Mouse (Mus musculus) stomach, embryonic 15.5 days (tissue): ENCODE results near the gene Camkk2. TPM values are rescaled to one million over a fixed set of nuclear protein-coding genes. Genes with fewer than 3 reads are reported as not detected.

Experiments
- ATAC-seq: fragments of 200-750 bp; cut with Nextera tagmentation; 2 replicates; pipeline ENCODE4 v1.8.0; 2017; ENCODE audit warnings: low read depth, moderate number of reproducible peaks, moderate TSS enrichment; ENCODE audit not compliant: insufficient read depth, low FRiP score
- H3K27ac ChIP-seq: fragments of 300-500 bp; sonication (generic); 2 replicates; pipeline ENCODE4 v1.5.1; 2015; ENCODE audit warnings: mild to moderate bottlenecking, inconsistent platforms
- H3K27me3 ChIP-seq: fragments of 300-500 bp; sonication (generic); replicated peaks from 2 replicates; pipeline ENCODE4 v1.6.1; 2015; ENCODE audit warnings: inconsistent platforms
- H3K36me3 ChIP-seq: fragments of 300-500 bp; sonication (generic); 2 replicates; pipeline ENCODE4 v1.6.1; 2015; ENCODE audit warnings: inconsistent platforms
- H3K4me1 ChIP-seq: fragments of 300-500 bp; sonication (generic); 2 replicates; pipeline ENCODE4 v1.6.1; 2015; ENCODE audit warnings: inconsistent platforms
- H3K4me2 ChIP-seq: fragments of 300-500 bp; sonication (generic); 2 replicates; pipeline ENCODE4 v1.6.1; 2015; ENCODE audit warnings: mild to moderate bottlenecking, inconsistent platforms
- H3K4me3 ChIP-seq: fragments of 300-500 bp; sonication (generic); replicated peaks from 2 replicates; pipeline ENCODE4 v1.5.1; 2015; ENCODE audit warnings: inconsistent platforms
- H3K9ac ChIP-seq: fragments of 300-500 bp; sonication (generic); 2 replicates; pipeline ENCODE4 v1.6.1; 2015; ENCODE audit warnings: inconsistent platforms
- H3K9me3 ChIP-seq: fragments of 300-500 bp; sonication (generic); 2 replicates; pipeline ENCODE4 v1.6.1; 2016; ENCODE audit warnings: inconsistent platforms
- WGBS: fragments of 180-500 bp; shearing (Covaris S2); methylation state at CpG from one replicate; pipeline ENCODE4 v1.1.7; 2015; 5-methylcytosine and 5-hydroxymethylcytosine counted together
- polyA plus RNA-seq: library from polyadenylated mRNA; unstranded; fragments of >200 nt; fragmentation: Nextera tagmentation; extraction: Ambion mirVana; gene quantifications from 2 replicates; pipeline ENCODE4 v1.2.1, GENCODE M21; 2015

The Camkk2 gene
- polyA plus RNA-seq, 1 experiment from 2014 or later = 25.2 TPM

- Histone ChIP-seq H3K27me3 (no peaks in the 10 kb centered on the region), H3K4me3 (no peak overlapping the region), H3K4me2 (no peak overlapping the region), H3K4me1 (peaks cover 18% of the 10 kb centered on the region), H3K36me3 (no peaks in the 10 kb centered on the region), H3K27ac (no peak overlapping the region), H3K9ac (no peak overlapping the region), H3K9me3 (no peaks in the 10 kb centered on the region)
- 75% methylated on average over 10 of the region's 10 CpGs for WGBS
- ATAC-seq = no peak
These were observed 48.4 kb downstream of the Camkk2 start for GRCm38 (mm10) chr5:122730776-122731175.

GRCm38 (mm10) chr5:122727096-122727495 lies 52.1 kb downstream of the Camkk2 start:
- Histone ChIP-seq H3K4me3 (no peak overlapping the region), H3K27ac (no peak overlapping the region), H3K36me3 (no peaks in the 10 kb centered on the region), H3K27me3 (no peaks in the 10 kb centered on the region), H3K4me2 (no peak overlapping the region), H3K9ac (no peak overlapping the region), H3K4me1 (peaks cover 11% of the 10 kb centered on the region; the same call in 1 of the 2 replicates), H3K9me3 (no peaks in the 10 kb centered on the region)
- no peak for ATAC-seq
- WGBS = 92% methylated on average over 7 of the region's 7 CpGs

GRCm38 (mm10) chr5:122726595-122726994 lies 52.6 kb downstream of the Camkk2 start:
- no peaks in the 10 kb centered on the region for H3K36me3 ChIP-seq
- no peaks in the 10 kb centered on the region for H3K27me3 ChIP-seq
- H3K27ac ChIP-seq = no peak overlapping the region
- no peaks in the 10 kb centered on the region for H3K9me3 ChIP-seq
- ATAC-seq = no peak
- no peak overlapping the region for H3K4me2 ChIP-seq
- no peak overlapping the region for H3K4me3 ChIP-seq
- WGBS = 66% methylated on average over 5 of the region's 5 CpGs
- no peak overlapping the region for H3K9ac ChIP-seq
- H3K4me1 ChIP-seq = peaks cover 7% of the 10 kb centered on the region; the same call in 1 of the 2 replicates

GRCm38 (mm10) chr5:122726068-122726467 lies 53.1 kb downstream of the Camkk2 start:
- ATAC-seq = no peak
- 17% methylated on average over 7 of the region's 7 CpGs for WGBS

DNA sequence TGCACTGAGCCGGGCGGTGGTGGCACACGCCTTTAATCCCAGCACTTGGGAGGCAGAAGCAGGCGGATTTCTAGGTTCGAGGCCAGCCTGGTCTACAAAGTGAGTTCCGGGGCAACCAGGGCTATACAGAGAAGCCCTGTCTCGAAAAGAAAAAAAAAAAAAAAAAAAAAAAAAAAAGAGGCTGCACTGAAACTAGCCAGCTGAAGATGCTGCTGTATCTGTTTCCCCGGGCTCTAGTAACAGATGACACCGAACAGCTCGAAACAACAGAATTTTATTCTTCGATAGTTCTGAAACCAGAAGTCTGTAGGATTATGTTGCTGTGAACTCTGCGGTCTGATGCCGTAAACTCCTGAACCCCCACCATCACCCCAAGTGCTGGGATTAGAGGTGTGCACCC lies 53.8 kb downstream of the Camkk2 start:
- Histone ChIP-seq H3K27ac (no peak overlapping the region), H3K4me3 (no peak overlapping the region), H3K4me2 (no peak overlapping the region), H3K4me1 (0 out of 2 replicates have a peak, but pooled peaks cover 3% of the 10 kb centered on the region), H3K27me3 (no peaks in the 10 kb centered on the region), H3K9ac (no peak overlapping the region), H3K9me3 (no peaks in the 10 kb centered on the region), H3K36me3 (no peaks in the 10 kb centered on the region)
- no peak for ATAC-seq
- WGBS = 86% methylated on average over 13 of the region's 13 CpGs

More at GRCm38 (mm10) chr5:122726068-122726467, 53.1 kb downstream of the Camkk2 start:
- no peaks in the 10 kb centered on the region for H3K36me3 ChIP-seq
- H3K9me3 ChIP-seq = no peaks in the 10 kb centered on the region
- H3K27me3 ChIP-seq = no peaks in the 10 kb centered on the region
- H3K4me1 ChIP-seq = 0 out of 2 replicates have a peak, but pooled peaks cover 3% of the 10 kb centered on the region
- no peak overlapping the region for H3K9ac ChIP-seq
- no peak overlapping the region for H3K27ac ChIP-seq
- H3K4me3 ChIP-seq = no peak overlapping the region
- no peak overlapping the region for H3K4me2 ChIP-seq

- H3K9ac ChIP-seq = no peak overlapping the region
- no peak overlapping the region for H3K27ac ChIP-seq
- ATAC-seq = no peak
- no peaks in the 10 kb centered on the region for H3K36me3 ChIP-seq
- no peaks in the 10 kb centered on the region for H3K4me1 ChIP-seq
- no peak overlapping the region for H3K4me2 ChIP-seq
- 94% methylated on average over 8 of the region's 8 CpGs for WGBS
- H3K4me3 ChIP-seq = no peak overlapping the region
- H3K9me3 ChIP-seq = no peaks in the 10 kb centered on the region; the same call in 1 of the 2 replicates
- no peaks in the 10 kb centered on the region for H3K27me3 ChIP-seq
These were observed 60.0 kb downstream of the Camkk2 start for GRCm38 (mm10) chr5:122719168-122719567.

DNA sequence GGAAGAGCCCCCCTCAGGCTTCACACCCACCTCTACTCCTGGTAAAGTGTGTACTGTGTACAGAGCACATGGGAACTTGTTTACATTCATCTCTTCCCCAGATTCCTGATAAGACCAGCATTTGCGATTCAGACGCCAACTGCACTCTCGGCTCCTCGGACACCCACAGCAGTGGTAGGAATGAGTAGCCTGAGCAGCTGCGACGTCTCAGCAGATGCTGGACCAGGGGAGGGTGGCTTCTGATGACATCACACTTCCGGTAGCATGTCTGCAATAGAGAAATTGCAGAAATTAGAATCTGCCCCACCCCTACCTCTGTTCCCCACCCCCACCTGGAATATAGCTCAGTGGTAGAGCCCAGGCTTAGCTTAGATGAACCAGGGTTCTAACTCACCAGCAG lies 60.8 kb downstream of the Camkk2 start:
- Histone ChIP-seq H3K27me3 (no peaks in the 10 kb centered on the region), H3K36me3 (no peaks in the 10 kb centered on the region), H3K4me3 (no peak overlapping the region), H3K27ac (no peak overlapping the region), H3K4me2 (no peak overlapping the region), H3K9ac (no peak overlapping the region), H3K9me3 (no peaks in the 10 kb centered on the region; the same call in 1 of the 2 replicates), H3K4me1 (no peaks in the 10 kb centered on the region)
- 34% methylated on average over 7 of the region's 7 CpGs for WGBS
- no peak; the same call in 1 of the 2 replicates for ATAC-seq

DNA sequence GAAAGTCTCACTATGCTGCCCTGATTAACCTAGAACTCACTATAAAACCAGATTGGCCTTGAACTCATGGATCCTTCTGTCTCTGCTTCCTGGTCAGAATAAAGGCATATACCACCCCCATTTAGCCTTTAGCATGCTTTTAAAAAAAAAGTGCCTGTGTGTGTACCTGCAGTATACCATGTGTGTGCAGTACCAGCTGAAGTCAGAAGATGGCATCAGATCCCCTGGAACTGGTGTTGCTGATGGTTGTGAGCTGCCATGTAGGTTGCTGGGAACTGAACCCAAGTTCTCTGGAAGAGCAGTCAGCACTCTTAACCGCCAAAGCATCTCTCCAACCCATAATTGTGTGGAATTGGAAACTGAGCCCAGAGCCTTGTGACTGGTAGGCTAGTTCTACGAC lies 62.4 kb downstream of the Camkk2 start:
- ATAC-seq = no peak
- H3K36me3 ChIP-seq = no peaks in the 10 kb centered on the region
- no peaks in the 10 kb centered on the region for H3K4me1 ChIP-seq
- H3K27me3 ChIP-seq = no peaks in the 10 kb centered on the region
- H3K9ac ChIP-seq = no peak overlapping the region
- WGBS = 90% methylated on average over 2 of the region's 2 CpGs
- no peak overlapping the region for H3K4me2 ChIP-seq
- no peak overlapping the region for H3K27ac ChIP-seq
- no peak overlapping the region for H3K4me3 ChIP-seq
- no peaks in the 10 kb centered on the region; the same call in 1 of the 2 replicates for H3K9me3 ChIP-seq

GRCm38 (mm10) chr5:122715723-122716122 lies 63.5 kb downstream of the Camkk2 start:
- Histone ChIP-seq H3K4me2 (no peak overlapping the region), H3K4me1 (no peaks in the 10 kb centered on the region), H3K4me3 (no peak overlapping the region), H3K9me3 (no peaks in the 10 kb centered on the region; the same call in 1 of the 2 replicates), H3K27me3 (no peaks in the 10 kb centered on the region), H3K36me3 (no peaks in the 10 kb centered on the region), H3K27ac (no peak overlapping the region), H3K9ac (no peak overlapping the region)
- ATAC-seq = no peak
- 59% methylated on average over 1 of the region's 1 CpGs for WGBS

- H3K9ac ChIP-seq = no peak overlapping the region
- no peaks in the 10 kb centered on the region for H3K9me3 ChIP-seq
- WGBS = 74% methylated on average over 6 of the region's 6 CpGs
- no peak overlapping the region for H3K4me3 ChIP-seq
- H3K4me2 ChIP-seq = no peak overlapping the region
- no peaks in the 10 kb centered on the region for H3K27me3 ChIP-seq
- ATAC-seq = no peak
- H3K36me3 ChIP-seq = no peaks in the 10 kb centered on the region
- no peak overlapping the region for H3K27ac ChIP-seq
- peaks cover 5% of the 10 kb centered on the region; the same call in 1 of the 2 replicates for H3K4me1 ChIP-seq
These were observed 70.4 kb downstream of the Camkk2 start for GRCm38 (mm10) chr5:122708819-122709218.

DNA sequence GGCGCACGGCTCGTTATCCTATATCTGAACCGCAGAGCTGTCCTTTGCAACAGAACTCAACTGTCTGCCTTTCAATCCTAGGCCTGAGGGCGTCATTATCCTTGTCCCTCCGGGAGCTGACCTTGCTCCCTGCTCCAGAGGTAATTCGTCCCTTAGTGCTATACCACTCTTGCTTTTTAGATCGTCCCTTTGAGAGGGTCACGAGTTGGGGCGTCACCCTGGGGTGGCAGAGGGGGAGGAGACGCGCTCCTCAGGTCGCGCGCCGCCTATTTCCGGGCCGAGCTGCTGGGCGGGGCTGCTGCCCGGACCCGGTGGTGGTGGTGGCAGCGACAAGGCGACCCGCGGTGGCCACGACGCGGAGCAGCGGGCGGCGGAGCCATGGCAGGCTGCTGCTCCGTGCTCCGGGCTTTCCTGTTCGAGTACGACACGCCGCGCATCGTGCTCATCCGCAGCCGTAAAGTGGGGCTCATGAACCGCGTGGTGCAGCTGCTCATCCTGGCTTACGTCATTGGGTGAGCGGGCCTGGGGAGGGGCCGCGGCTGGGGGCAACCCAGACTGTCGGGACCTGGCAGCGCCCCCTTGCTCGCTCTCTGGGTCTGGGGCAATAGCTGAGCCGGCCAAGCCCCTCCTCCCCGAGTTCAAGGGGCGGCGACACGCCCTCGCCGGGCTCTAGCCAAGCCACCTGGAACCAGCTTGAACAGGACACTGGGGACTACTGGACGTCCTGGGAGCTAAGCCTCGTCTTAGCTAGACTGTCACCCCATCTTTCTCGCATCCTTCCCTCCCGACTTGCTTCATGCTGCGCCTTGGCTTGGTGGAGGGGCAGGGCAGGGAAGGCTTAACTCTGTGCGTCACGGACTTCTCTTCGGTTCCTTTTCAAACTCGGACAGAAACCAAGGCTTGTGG lies 71.7 kb downstream of the Camkk2 start, which contains the start of gene P2rx4:
P2rx4 (plus strand) TSS at position 269 of the 906 bp plus-strand sequence.
- Histone ChIP-seq H3K9ac (peak within 1 kb of the TSS; percentile 65), H3K27me3 (no peaks in the 10 kb centered on the region), H3K4me3 (peak within 1 kb of the TSS; percentile 72), H3K4me2 (peak within 1 kb of the TSS; percentile 92), H3K36me3 (no peaks in the 10 kb centered on the region), H3K9me3 (no peaks in the 10 kb centered on the region), H3K27ac (peak within 1 kb of the TSS; percentile 84), H3K4me1 (peaks cover 5% of the 10 kb centered on the region; the same call in 1 of the 2 replicates)
- ATAC-seq = peak; percentile 88
- WGBS = under 1% methylated on average over 66 of the region's 66 CpGs

DNA sequence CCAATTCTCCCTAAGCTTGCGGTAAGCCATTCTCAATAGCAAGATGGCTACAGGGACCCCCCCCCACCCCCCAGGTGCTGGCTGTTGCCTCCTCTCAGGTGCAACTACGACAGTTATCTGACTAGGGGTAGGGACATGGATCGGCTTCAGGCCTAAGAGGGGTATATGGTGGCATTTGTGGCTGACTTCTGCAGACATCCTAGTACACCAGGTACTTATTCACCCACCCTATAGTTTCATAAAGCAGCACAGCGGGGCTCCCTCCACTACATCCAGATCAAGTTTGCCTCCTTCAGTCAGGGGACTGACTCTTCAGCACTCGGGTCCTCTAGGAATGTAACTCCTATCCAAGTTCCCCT lies 72.3 kb downstream of the Camkk2 start:
- Histone ChIP-seq H3K27ac (peak overlapping the region; percentile 84), H3K4me1 (peaks cover 5% of the 10 kb centered on the region; the same call in 1 of the 2 replicates), H3K9ac (peak overlapping the region; percentile 65; the same call in 1 of the 2 replicates), H3K4me3 (peak overlapping the region; percentile 72), H3K36me3 (no peaks in the 10 kb centered on the region), H3K27me3 (no peaks in the 10 kb centered on the region), H3K9me3 (no peaks in the 10 kb centered on the region), H3K4me2 (peak overlapping the region; percentile 92)
- 0 out of 2 replicates have a peak, but pooled peaks have one; percentile 12 for ATAC-seq
- WGBS = 40% methylated on average over 5 of the region's 5 CpGs
